Mouse (Mus musculus) MEL (cell line): ENCODE results near the gene Urad. TPM values are rescaled to one million over a fixed set of nuclear protein-coding genes. Genes with fewer than 3 reads are reported as not detected.

Experiments used
- DNase-seq: peaks from one replicate; pipeline ENCODE4 v3.0.0; 2011; ENCODE audit warnings: low read depth, low spot score
- H3K27ac ChIP-seq: 2 replicates; pipeline ENCODE4 v1.5.1; 2012; ENCODE audit warnings: low read depth, mild to moderate bottlenecking, control low read depth, low read length, moderate library complexity; ENCODE audit not compliant: control insufficient read depth
- H3K27me3 ChIP-seq, 2 experiments: fragments of 150-350 bp in 1 of 2; sonication (generic) in 1 of 2; 2 replicates each; pipeline ENCODE4 v1.6.1; 2012; ENCODE audit warnings: low read length in 2 of 2, mild to moderate bottlenecking in 2 of 2, improper control_type of control experiment in 1 of 2, moderate library complexity in 1 of 2; ENCODE audit not compliant: insufficient read depth in 2 of 2, control insufficient read depth in 1 of 2
- H3K36me3 ChIP-seq, 2 experiments: 2 replicates each; pipeline ENCODE4 v1.6.1; 2012 to 2014; ENCODE audit warnings: low read length in 2 of 2, improper control_type of control experiment in 1 of 2, inconsistent platforms in 1 of 2, mild to moderate bottlenecking in 1 of 2; ENCODE audit not compliant: insufficient read depth in 2 of 2, control insufficient read depth in 1 of 2
- H3K4me1 ChIP-seq, 2 experiments: fragments of 150-350 bp in 1 of 2; sonication (generic) in 1 of 2; 2 replicates each; pipeline ENCODE4 v1.6.1; 2012; ENCODE audit warnings: low read length in 2 of 2, improper control_type of control experiment in 1 of 2, mild to moderate bottlenecking in 1 of 2; ENCODE audit not compliant: insufficient read depth in 2 of 2, control insufficient read depth in 1 of 2
- H3K4me3 ChIP-seq, 2 experiments: fragments of 150-350 bp in 1 of 2; sonication (generic) in 1 of 2; 2 replicates each; pipeline ENCODE4 v1.5.1; 2012; ENCODE audit warnings: low read depth in 2 of 2, low read length in 2 of 2, mild to moderate bottlenecking in 2 of 2, moderate library complexity in 2 of 2, control low read depth in 1 of 2, improper control_type of control experiment in 1 of 2; ENCODE audit not compliant: control insufficient read depth in 1 of 2, insufficient read depth in 1 of 2
- H3K79me2 ChIP-seq: 2 replicates; pipeline ENCODE4 v1.6.1; 2012; ENCODE audit warnings: mild to moderate bottlenecking, low read length, moderate library complexity; ENCODE audit not compliant: control insufficient read depth, poor library complexity, insufficient read depth
- H3K9ac ChIP-seq: 2 replicates; pipeline ENCODE4 v1.6.1; 2012; ENCODE audit warnings: low read depth, mild to moderate bottlenecking, control low read depth, low read length, moderate library complexity; ENCODE audit not compliant: control insufficient read depth, poor library complexity, severe bottlenecking
- H3K9me3 ChIP-seq: fragments of 150-350 bp; sonication (generic); replicated peaks from 2 replicates; pipeline ENCODE4 v1.6.1; 2012; ENCODE audit warnings: mild to moderate bottlenecking, low read length, improper control_type of control experiment, moderate library complexity; ENCODE audit not compliant: insufficient read depth
- CTCF ChIP-seq, 3 experiments: IDR thresholded peaks in 2 of 3; conservative IDR thresholded peaks in 1 of 3; 2 replicates each; pipeline ENCODE4 v1.5.1; 2011 to 2012; ENCODE audit warnings: low read length in 3 of 3, low read depth in 2 of 3, mild to moderate bottlenecking in 2 of 3, improper control_type of control experiment in 1 of 3, inconsistent platforms in 1 of 3, mixed read lengths in 1 of 3, moderate library complexity in 1 of 3; ENCODE audit not compliant: control insufficient read depth in 1 of 3, insufficient read depth in 1 of 3, poor library complexity in 1 of 3, severe bottlenecking in 1 of 3
- E2F4 ChIP-seq: IDR thresholded peaks from 2 replicates; pipeline ENCODE4 v1.6.1; 2011; ENCODE audit warnings: low read depth, low read length, improper control_type of control experiment, borderline replicate concordance
- EP300 ChIP-seq, 2 experiments: IDR thresholded peaks; 2 replicates each; pipeline ENCODE4 v1.6.1; 2011; ENCODE audit warnings: improper control_type of control experiment in 2 of 2, low read length in 2 of 2, low read depth in 1 of 2, mild to moderate bottlenecking in 1 of 2
- ETS1 ChIP-seq: IDR thresholded peaks from 2 replicates; pipeline ENCODE4 v1.6.1; 2012; ENCODE audit warnings: low read depth, mild to moderate bottlenecking, inconsistent platforms, low read length, improper control_type of control experiment, moderate library complexity
- GABPA ChIP-seq: IDR thresholded peaks from 2 replicates; pipeline ENCODE4 v1.6.1; 2012; ENCODE audit warnings: low read depth, mild to moderate bottlenecking, inconsistent platforms, low read length, improper control_type of control experiment, moderate library complexity
- JUND ChIP-seq: IDR thresholded peaks from 2 replicates; pipeline ENCODE4 v1.6.1; 2011; ENCODE audit warnings: low read depth, mild to moderate bottlenecking, improper control_type of control experiment, low read length
- KAT2A ChIP-seq: conservative IDR thresholded peaks from 2 replicates; pipeline ENCODE4 v1.6.1; 2012; ENCODE audit warnings: low read depth, low read length, improper control_type of control experiment, inconsistent platforms
- MAFK ChIP-seq: IDR thresholded peaks from 2 replicates; pipeline ENCODE4 v1.6.1; 2011; ENCODE audit warnings: low read depth, mild to moderate bottlenecking, low read length, improper control_type of control experiment, borderline replicate concordance
- MAX ChIP-seq: IDR thresholded peaks from 2 replicates; pipeline ENCODE4 v1.6.1; 2011; ENCODE audit warnings: low read length, improper control_type of control experiment
- MEF2A ChIP-seq: IDR thresholded peaks from 2 replicates; pipeline ENCODE4 v1.6.1; 2014; ENCODE audit warnings: low read depth, mild to moderate bottlenecking, inconsistent platforms, low read length, improper control_type of control experiment; ENCODE audit not compliant: poor library complexity, insufficient replicate concordance, severe bottlenecking; ENCODE audit errors: extremely low read depth
- MYC ChIP-seq: IDR thresholded peaks from 2 replicates; pipeline ENCODE4 v1.6.1; 2011; ENCODE audit warnings: low read depth, mild to moderate bottlenecking, low read length, improper control_type of control experiment, moderate library complexity
- NELFE ChIP-seq: IDR thresholded peaks from 2 replicates; pipeline ENCODE4 v1.6.1; 2011; ENCODE audit warnings: low read depth, low read length, improper control_type of control experiment
- NRF1 ChIP-seq: IDR thresholded peaks from 2 replicates; pipeline ENCODE4 v1.6.1; 2014; ENCODE audit warnings: low read depth, mild to moderate bottlenecking, inconsistent platforms, low read length, improper control_type of control experiment, moderate library complexity; ENCODE audit not compliant: poor library complexity, insufficient read depth, severe bottlenecking
- POLR2AphosphoS2 ChIP-seq: IDR thresholded peaks from 2 replicates; pipeline ENCODE4 v1.6.1; 2011; ENCODE audit warnings: low read length, improper control_type of control experiment
- POLR2AphosphoS5 ChIP-seq: IDR thresholded peaks from 2 replicates; pipeline ENCODE4 v1.6.1; 2012; ENCODE audit warnings: low read depth, borderline replicate concordance, mild to moderate bottlenecking, inconsistent platforms, low read length, moderate library complexity, mixed read lengths
- RCOR1 ChIP-seq: IDR thresholded peaks from 2 replicates; pipeline ENCODE4 v1.6.1; 2012; ENCODE audit warnings: low read depth, mild to moderate bottlenecking, inconsistent platforms, low read length, improper control_type of control experiment
- SIN3A ChIP-seq: IDR thresholded peaks from 2 replicates; pipeline ENCODE4 v1.6.1; 2012; ENCODE audit warnings: low read length, improper control_type of control experiment, inconsistent platforms
- TBP ChIP-seq: IDR thresholded peaks from 2 replicates; pipeline ENCODE4 v1.8.0; 2011; ENCODE audit warnings: low read depth, low read length, improper control_type of control experiment
- TCF12 ChIP-seq: IDR thresholded peaks from 2 replicates; pipeline ENCODE4 v1.6.1; 2014; ENCODE audit warnings: low read depth, mild to moderate bottlenecking, inconsistent platforms, low read length, improper control_type of control experiment, moderate library complexity
- USF1 ChIP-seq: IDR thresholded peaks from 2 replicates; pipeline ENCODE4 v1.6.1; 2014; ENCODE audit warnings: low read depth, mild to moderate bottlenecking, inconsistent platforms, low read length, improper control_type of control experiment, moderate library complexity
- ZC3H11A ChIP-seq: IDR thresholded peaks from 2 replicates; pipeline ENCODE4 v1.6.1; 2012; ENCODE audit warnings: low read depth, mild to moderate bottlenecking, inconsistent platforms, low read length, improper control_type of control experiment
- ZMIZ1 ChIP-seq: IDR thresholded peaks from 2 replicates; pipeline ENCODE4 v1.6.1; 2012; ENCODE audit warnings: low read depth, mild to moderate bottlenecking, inconsistent platforms, low read length, improper control_type of control experiment, moderate library complexity
- ZNF384 ChIP-seq: IDR thresholded peaks from 2 replicates; pipeline ENCODE4 v1.6.1; 2012; ENCODE audit warnings: low read depth, mild to moderate bottlenecking, inconsistent platforms, low read length, improper control_type of control experiment
- polyA plus RNA-seq, 2 experiments: library from polyadenylated mRNA; stranded (reverse) in 1 of 2; unstranded in 1 of 2; fragments of >175 nt in 1 of 2; fragments of >200 nt in 1 of 2; gene quantifications; 2 replicates each; pipeline versions ENCODE4 v1.2.1 to v1.2.4; 2012; ENCODE audit warnings: low replicate concordance in 2 of 2, low read depth in 1 of 2; ENCODE audit not compliant: insufficient read length in 2 of 2, insufficient read depth in 1 of 2, missing spikeins in 1 of 2
- total RNA-seq: library from RNA; depleted of rRNA; stranded (reverse); fragments of 300-350 nt; gene quantifications from 2 replicates; pipeline ENCODE4 v1.2.3, GENCODE M21; 2012

Gene Urad
- total and polyA plus RNA-seq, 3 experiments, result not detected

DNA sequence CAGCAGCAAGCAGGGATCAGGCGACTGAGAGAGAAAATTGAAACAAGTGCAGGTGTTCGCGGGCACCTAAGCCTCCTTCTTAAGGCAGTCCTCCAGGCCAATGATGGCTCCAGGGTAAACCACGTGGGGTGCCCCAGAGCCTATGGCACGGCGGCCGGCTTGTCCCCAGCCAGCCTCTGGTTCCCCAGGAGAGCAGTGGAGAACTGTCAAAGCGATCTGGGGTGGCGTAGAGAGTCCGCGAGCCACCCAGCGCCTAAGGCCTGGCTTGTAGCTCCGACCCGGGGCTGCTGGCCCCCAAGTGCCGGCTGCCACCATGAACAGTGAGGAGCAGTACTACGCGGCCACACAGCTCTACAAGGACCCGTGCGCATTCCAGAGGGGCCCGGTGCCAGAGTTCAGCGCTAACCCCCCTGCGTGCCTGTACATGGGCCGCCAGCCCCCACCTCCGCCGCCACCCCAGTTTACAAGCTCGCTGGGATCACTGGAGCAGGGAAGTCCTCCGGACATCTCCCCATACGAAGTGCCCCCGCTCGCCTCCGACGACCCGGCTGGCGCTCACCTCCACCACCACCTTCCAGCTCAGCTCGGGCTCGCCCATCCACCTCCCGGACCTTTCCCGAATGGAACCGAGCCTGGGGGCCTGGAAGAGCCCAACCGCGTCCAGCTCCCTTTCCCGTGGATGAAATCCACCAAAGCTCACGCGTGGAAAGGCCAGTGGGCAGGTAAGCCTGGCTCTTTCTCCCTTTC is 52.1 kb downstream of the Urad start, which contains the start of gene Pdx1:
Gene Pdx1 (plus strand): TSS at position 34 of the 747 bp plus-strand sequence.
- Histone ChIP-seq H3K9ac (no peak within 1 kb of the TSS), H3K79me2 (no peaks in the 10 kb centered on the region), H3K27ac (no peak within 1 kb of the TSS), H3K27me3 (no peaks in the 10 kb centered on the region), H3K4me3 (no peak within 1 kb of the TSS), H3K4me1 (no peaks in the 10 kb centered on the region), H3K9me3 (no peaks in the 10 kb centered on the region), H3K36me3 (no peaks in the 10 kb centered on the region)
- TF ChIP-seq USF1 (no peak), POLR2AphosphoS2 (no peak), TCF12 (no peak), SIN3A (no peak), EP300 (IDR thresholded peaks at IDR 0.05; ENCODE audit: low read depth in 1 of 2, low read length in 2 of 2) (no peak), TBP (no peak), E2F4 (no peak), CTCF (IDR thresholded peaks at IDR 0.05 in 2 of 3, conservative IDR thresholded peaks at IDR 0.05 in 1 of 3; ENCODE audit: control insufficient read depth in 1 of 3, insufficient read depth in 1 of 3, low read depth in 2 of 3, low read length in 3 of 3, poor library complexity in 1 of 3, severe bottlenecking in 1 of 3) (no peak), KAT2A (no peak), ZNF384 (no peak), GABPA (no peak), MAFK (no peak)
- no peak for DNase-seq

GRCm38 (mm10) chr5:147269371-147269770 is 52.9 kb downstream of the Urad start:
- Histone ChIP-seq H3K4me1 (no peaks in the 10 kb centered on the region), H3K27ac (no peak overlapping the region), H3K79me2 (no peaks in the 10 kb centered on the region), H3K9me3 (no peaks in the 10 kb centered on the region), H3K36me3 (no peaks in the 10 kb centered on the region), H3K4me3 (no peak overlapping the region), H3K9ac (no peak overlapping the region), H3K27me3 (no peaks in the 10 kb centered on the region)
- no peak for DNase-seq
- no peak for TF ChIP-seq ETS1
- TF ChIP-seq POLR2AphosphoS2, result no peak
- TF ChIP-seq MEF2A, result no peak
- no peak for TF ChIP-seq ZC3H11A
- TF ChIP-seq EP300 (IDR thresholded peaks at IDR 0.05; ENCODE audit: low read depth in 1 of 2, low read length in 2 of 2), result no peak
- TF ChIP-seq NELFE, result no peak
- no peak for TF ChIP-seq NRF1
- TF ChIP-seq MAX, result no peak
- no peak for TF ChIP-seq SIN3A
- TF ChIP-seq POLR2AphosphoS5, result no peak
- TF ChIP-seq MYC, result no peak
- TF ChIP-seq JUND, result no peak
- no peak for TF ChIP-seq RCOR1
- TF ChIP-seq ZMIZ1, result no peak
